Mouse (Mus musculus): ENCODE data around the gene Gm5788. TPM values are rescaled to one million over a fixed set of nuclear protein-coding genes. Genes with fewer than 3 reads are reported as not detected.
"Not testable (repeated sequence)": the region's sequence is repeated elsewhere in the genome, so short reads cannot be mapped to it uniquely, and the experiment has no call there.

Gm5788 gene
- not detected in 2 replicates for polyA plus RNA-seq (2012; ENCODE audit: insufficient read depth, insufficient read length, low replicate concordance, missing spikeins)

- not testable (repeated sequence) for H3K4me1 ChIP-seq (ENCODE audit: control insufficient read depth, insufficient read depth, low read length); H3K27ac ChIP-seq (ENCODE audit: insufficient read depth, low read depth, low read length); H3K4me3 ChIP-seq (ENCODE audit: insufficient read depth, low read depth, low read length)
- 81% methylated on average over 3 of the region's 3 CpGs for WGBS
Measured at GRCm38 (mm10) chr12:87494421-87494820, at the start of gene Gm5788. TSS of gene Gm5788 (plus strand) at chr12:87494721.

GRCm38 (mm10) chr12:87449456-87449855, 45.1 kb upstream of the Gm5788 start:
- WGBS, result 92% methylated on average over 9 of the region's 9 CpGs
- TF ChIP-seq CTCF (IDR thresholded peaks at IDR 0.05; ENCODE audit: insufficient read depth, low read depth, low read length), result no peak
- no peak for TF ChIP-seq POLR2A (IDR thresholded peaks at IDR 0.05; ENCODE audit: insufficient read depth, low read depth, low read length)
- Histone ChIP-seq H3K4me3 (ENCODE audit: insufficient read depth, low read depth, low read length) (no peak overlapping the region), H3K4me1 (ENCODE audit: control insufficient read depth, insufficient read depth, low read length) (peaks cover 3% of the 10 kb centered on the region; the same call in 1 of the 2 replicates), H3K27ac (ENCODE audit: insufficient read depth, low read depth, low read length) (no peak overlapping the region)

GRCm38 (mm10) chr12:87464678-87465297, 29.7 kb upstream of the Gm5788 start:
- 92% methylated on average over 6 of the region's 6 CpGs for WGBS
- H3K4me3 ChIP-seq (ENCODE audit: insufficient read depth, low read depth, low read length), result no peak overlapping the region
- H3K27ac ChIP-seq (ENCODE audit: insufficient read depth, low read depth, low read length), result no peak overlapping the region
- TF ChIP-seq CTCF (IDR thresholded peaks at IDR 0.05; ENCODE audit: insufficient read depth, low read depth, low read length) (no peak), POLR2A (IDR thresholded peaks at IDR 0.05; ENCODE audit: insufficient read depth, low read depth, low read length) (no peak)
- no peaks in the 10 kb centered on the region for H3K4me1 ChIP-seq (ENCODE audit: control insufficient read depth, insufficient read depth, low read length)

- 53% methylated on average over 7 of the region's 7 CpGs for WGBS
- TF ChIP-seq POLR2A (IDR thresholded peaks at IDR 0.05; ENCODE audit: insufficient read depth, low read depth, low read length) (no peak), CTCF (IDR thresholded peaks at IDR 0.05; ENCODE audit: insufficient read depth, low read depth, low read length) (no peak)
- Histone ChIP-seq H3K4me3 (ENCODE audit: insufficient read depth, low read depth, low read length) (no peak overlapping the region), H3K4me1 (ENCODE audit: control insufficient read depth, insufficient read depth, low read length) (peaks cover 6% of the 10 kb centered on the region; the same call in 1 of the 2 replicates), H3K27ac (ENCODE audit: insufficient read depth, low read depth, low read length) (no peak overlapping the region)
Measured at GRCm38 (mm10) chr12:87470263-87471136, 24.0 kb upstream of the Gm5788 start.

GRCm38 (mm10) chr12:87471421-87471963, 23.0 kb upstream of the Gm5788 start:
- TF ChIP-seq CTCF (IDR thresholded peaks at IDR 0.05; ENCODE audit: insufficient read depth, low read depth, low read length) (no peak), POLR2A (IDR thresholded peaks at IDR 0.05; ENCODE audit: insufficient read depth, low read depth, low read length) (no peak)
- Histone ChIP-seq H3K27ac (ENCODE audit: insufficient read depth, low read depth, low read length) (peak overlapping the region; percentile 87), H3K4me1 (ENCODE audit: control insufficient read depth, insufficient read depth, low read length) (peaks cover 6% of the 10 kb centered on the region; the same call in 1 of the 2 replicates), H3K4me3 (ENCODE audit: insufficient read depth, low read depth, low read length) (peak overlapping the region; percentile 93)
- under 1% methylated on average over 19 of the region's 19 CpGs for WGBS

GRCm38 (mm10) chr12:87471964-87472786, 22.3 kb upstream of the Gm5788 start, which contains the start of gene Snw1:
TSS of gene Snw1 (minus strand) at chr12:87472274.
- Histone ChIP-seq H3K4me3 (ENCODE audit: insufficient read depth, low read depth, low read length) (peak within 1 kb of the TSS; percentile 93), H3K27ac (ENCODE audit: insufficient read depth, low read depth, low read length) (peak within 1 kb of the TSS; percentile 87), H3K4me1 (ENCODE audit: control insufficient read depth, insufficient read depth, low read length) (peaks cover 6% of the 10 kb centered on the region; the same call in 1 of the 2 replicates)
- 2% methylated on average over 45 of the region's 45 CpGs for WGBS
- no peak for TF ChIP-seq CTCF (IDR thresholded peaks at IDR 0.05; ENCODE audit: insufficient read depth, low read depth, low read length)
- peak; percentile 61 for TF ChIP-seq POLR2A (IDR thresholded peaks at IDR 0.05; ENCODE audit: insufficient read depth, low read depth, low read length)

- Histone ChIP-seq H3K4me1 (ENCODE audit: control insufficient read depth, insufficient read depth, low read length) (peaks cover 6% of the 10 kb centered on the region; the same call in 1 of the 2 replicates), H3K27ac (ENCODE audit: insufficient read depth, low read depth, low read length) (no peak overlapping the region), H3K4me3 (ENCODE audit: insufficient read depth, low read depth, low read length) (no peak overlapping the region)
- WGBS, result 80% methylated on average over 3 of the region's 3 CpGs
- TF ChIP-seq POLR2A (IDR thresholded peaks at IDR 0.05; ENCODE audit: insufficient read depth, low read depth, low read length) (no peak), CTCF (IDR thresholded peaks at IDR 0.05; ENCODE audit: insufficient read depth, low read depth, low read length) (no peak)
Measured at GRCm38 (mm10) chr12:87474756-87475155, 19.8 kb upstream of the Gm5788 start.

GRCm38 (mm10) chr12:87482482-87482881, 12.0 kb upstream of the Gm5788 start:
- WGBS, result 89% methylated on average over 5 of the region's 5 CpGs
- not testable (repeated sequence) for H3K4me3 ChIP-seq (ENCODE audit: insufficient read depth, low read depth, low read length); H3K27ac ChIP-seq (ENCODE audit: insufficient read depth, low read depth, low read length); H3K4me1 ChIP-seq (ENCODE audit: control insufficient read depth, insufficient read depth, low read length)

- H3K4me3 ChIP-seq (ENCODE audit: insufficient read depth, low read depth, low read length); H3K27ac ChIP-seq (ENCODE audit: insufficient read depth, low read depth, low read length); H3K4me1 ChIP-seq (ENCODE audit: control insufficient read depth, insufficient read depth, low read length): not testable (repeated sequence)
- WGBS, result 64% methylated on average over 2 of the region's 2 CpGs
Measured at GRCm38 (mm10) chr12:87488683-87489082, 5.8 kb upstream of the Gm5788 start.

- H3K27ac ChIP-seq (ENCODE audit: insufficient read depth, low read depth, low read length); H3K4me1 ChIP-seq (ENCODE audit: control insufficient read depth, insufficient read depth, low read length); H3K4me3 ChIP-seq (ENCODE audit: insufficient read depth, low read depth, low read length): not testable (repeated sequence)
- WGBS, result 90% methylated on average over 4 of the region's 4 CpGs
Measured at GRCm38 (mm10) chr12:87514016-87514415, 19.5 kb downstream of the Gm5788 start, which contains the start of gene Gm8300. TSS of gene Gm8300 (plus strand) at chr12:87514316.

GRCm38 (mm10) chr12:87519616-87520015, 25.1 kb downstream of the Gm5788 start:
- WGBS, result 54% methylated on average over 3 of the region's 3 CpGs
- H3K4me1 ChIP-seq (ENCODE audit: control insufficient read depth, insufficient read depth, low read length); H3K27ac ChIP-seq (ENCODE audit: insufficient read depth, low read depth, low read length); H3K4me3 ChIP-seq (ENCODE audit: insufficient read depth, low read depth, low read length): not testable (repeated sequence)
